Mouse (Mus musculus) liver, postnatal 0 days (tissue): ENCODE measurements around the gene Smc1a. TPM values are rescaled to one million over a fixed set of nuclear protein-coding genes. Genes with fewer than 3 reads are reported as not detected.

Experiments used
- ATAC-seq: fragments of 200-750 bp; cut with Nextera tagmentation; 2 replicates; pipeline ENCODE4 v1.8.0; 2017; ENCODE audit warnings: mild to moderate bottlenecking, moderate library complexity
- DNase-seq: peaks from one replicate; pipeline ENCODE4 v3.0.0-alpha.2; 2016
- H3K27ac ChIP-seq: fragments of 300-500 bp; sonication (generic); 2 replicates; pipeline ENCODE4 v1.5.1; 2014; ENCODE audit warnings: antibody characterized with exemption, moderate library complexity, mild to moderate bottlenecking, low read depth
- H3K27me3 ChIP-seq: fragments of 300-500 bp; sonication (generic); 2 replicates; pipeline ENCODE4 v1.6.1; 2014; ENCODE audit warnings: low read length, control low read depth, mixed read lengths; ENCODE audit not compliant: insufficient read depth
- H3K36me3 ChIP-seq: fragments of 300-500 bp; sonication (generic); replicated peaks from 2 replicates; pipeline ENCODE4 v1.6.1; 2014; ENCODE audit warnings: mild to moderate bottlenecking, control low read depth, low read length, moderate library complexity, mixed read lengths; ENCODE audit not compliant: insufficient read depth
- H3K4me1 ChIP-seq: fragments of 300-500 bp; sonication (generic); 2 replicates; pipeline ENCODE4 v1.6.1; 2014; ENCODE audit warnings: antibody characterized with exemption, mild to moderate bottlenecking, control low read depth; ENCODE audit not compliant: insufficient read depth
- H3K4me2 ChIP-seq: fragments of 300-500 bp; sonication (generic); 2 replicates; pipeline ENCODE4 v1.6.1; 2014; ENCODE audit warnings: low read depth, mild to moderate bottlenecking, low read length, moderate library complexity, mixed read lengths
- H3K4me3 ChIP-seq: fragments of 300-500 bp; sonication (generic); 2 replicates; pipeline ENCODE4 v1.5.1; 2014; ENCODE audit warnings: low read depth, low read length
- H3K9ac ChIP-seq: fragments of 300-500 bp; sonication (generic); replicated peaks from 2 replicates; pipeline ENCODE4 v1.6.1; 2014; ENCODE audit warnings: mild to moderate bottlenecking, moderate library complexity
- H3K9me3 ChIP-seq: fragments of 300-500 bp; sonication (generic); 2 replicates; pipeline ENCODE4 v1.6.1; 2016; ENCODE audit warnings: mild to moderate bottlenecking, control low read depth, low read length, mixed read lengths
- CTCF ChIP-seq: sonication (generic); IDR thresholded peaks from 2 replicates; pipeline ENCODE4 v1.5.1; 2016; ENCODE audit warnings: antibody characterized with exemption, low read depth
- EP300 ChIP-seq: IDR thresholded peaks from 2 replicates; pipeline ENCODE4 v1.6.1; 2016; ENCODE audit warnings: antibody characterized with exemption, low read depth, mild to moderate bottlenecking
- WGBS: fragments of 180-500 bp; shearing (Covaris S2); extraction: QIAGEN DNeasy Blood & Tissue Kit; methylation state at CpG from one replicate; pipeline ENCODE4 v1.1.7; 2014; ENCODE audit not compliant: insufficient replicate concordance; 5-methylcytosine and 5-hydroxymethylcytosine counted together
- polyA plus RNA-seq: library from polyadenylated mRNA; unstranded; fragments of >200 nt; fragmentation: Nextera tagmentation; extraction: Ambion mirVana; gene quantifications from 2 replicates; pipeline ENCODE4 v1.2.1, GENCODE M21; 2015

Gene Smc1a
- 31.3 and 34.0 TPM in 2 replicates for polyA plus RNA-seq

DNA sequence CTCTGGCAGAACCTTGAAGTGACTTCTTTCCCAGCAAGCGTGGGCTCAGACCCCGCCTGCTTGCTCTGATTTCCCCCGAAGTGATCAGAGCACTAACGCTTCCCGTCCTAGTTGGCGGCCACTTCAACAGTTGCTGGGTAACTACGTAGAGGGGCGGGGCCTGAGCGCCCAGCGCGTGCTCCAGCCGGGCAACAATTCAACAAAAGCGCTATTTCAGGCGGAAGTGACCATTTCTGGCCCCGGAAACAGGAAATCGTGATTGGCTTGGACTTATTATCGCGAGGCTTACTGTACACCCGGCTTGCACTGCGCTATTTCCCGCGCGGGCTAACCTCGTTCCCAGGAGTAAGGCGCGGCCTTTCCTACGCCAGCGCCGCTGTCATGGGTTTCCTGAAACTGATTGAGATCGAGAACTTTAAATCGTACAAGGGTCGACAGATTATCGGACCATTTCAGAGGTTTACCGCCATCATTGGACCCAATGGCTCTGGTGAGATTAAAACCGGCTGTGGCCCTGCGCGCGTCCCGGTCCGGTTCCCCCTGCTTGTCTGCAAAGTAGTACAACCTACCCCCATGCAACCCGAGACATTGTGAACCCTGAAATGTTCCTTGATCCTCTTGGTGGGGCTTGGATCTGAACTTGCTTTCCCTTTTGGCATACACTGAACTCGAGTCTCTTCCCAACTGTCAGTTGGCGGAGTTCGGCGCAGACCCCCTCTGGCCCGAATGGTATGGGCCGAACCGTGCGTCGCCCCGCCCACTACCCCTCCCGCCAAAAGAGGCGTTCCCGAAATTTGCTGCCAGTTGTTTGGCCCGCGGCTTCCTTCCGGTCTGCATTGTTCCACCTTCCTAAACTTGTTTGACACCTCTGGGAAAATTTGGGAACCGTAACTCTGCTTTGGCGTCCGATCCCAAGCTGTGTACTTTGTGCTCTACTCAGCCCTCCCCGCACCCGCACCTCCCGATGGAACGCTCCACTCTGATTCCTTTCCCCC lies at the start of gene Smc1a, which contains the start of gene Ribc1:
Gene Smc1a, plus strand, starts transcription at position 278 of the 995 bp plus-strand sequence.
Gene Ribc1, minus strand, starts transcription at position 145 of the 995 bp plus-strand sequence.
- no peaks in the 10 kb centered on the region for H3K27me3 ChIP-seq
- no peaks in the 10 kb centered on the region for H3K36me3 ChIP-seq
- WGBS: 22% methylated on average over 64 of the region's 64 CpGs
- peak within 1 kb of the TSS; percentile 74 for H3K9ac ChIP-seq
- TF ChIP-seq EP300 (peak; percentile 69; the same call in 1 of the 2 replicates), CTCF (no peak)
- peak within 1 kb of the TSS; percentile 62 for H3K4me3 ChIP-seq
- no peaks in the 10 kb centered on the region for H3K4me1 ChIP-seq
- peak within 1 kb of the TSS; percentile 81 for H3K4me2 ChIP-seq
- no peaks in the 10 kb centered on the region for H3K9me3 ChIP-seq
- peak within 1 kb of the TSS; percentile 89 for H3K27ac ChIP-seq
- DNase-seq (peak; percentile 89), ATAC-seq (peak; percentile 96)

DNA sequence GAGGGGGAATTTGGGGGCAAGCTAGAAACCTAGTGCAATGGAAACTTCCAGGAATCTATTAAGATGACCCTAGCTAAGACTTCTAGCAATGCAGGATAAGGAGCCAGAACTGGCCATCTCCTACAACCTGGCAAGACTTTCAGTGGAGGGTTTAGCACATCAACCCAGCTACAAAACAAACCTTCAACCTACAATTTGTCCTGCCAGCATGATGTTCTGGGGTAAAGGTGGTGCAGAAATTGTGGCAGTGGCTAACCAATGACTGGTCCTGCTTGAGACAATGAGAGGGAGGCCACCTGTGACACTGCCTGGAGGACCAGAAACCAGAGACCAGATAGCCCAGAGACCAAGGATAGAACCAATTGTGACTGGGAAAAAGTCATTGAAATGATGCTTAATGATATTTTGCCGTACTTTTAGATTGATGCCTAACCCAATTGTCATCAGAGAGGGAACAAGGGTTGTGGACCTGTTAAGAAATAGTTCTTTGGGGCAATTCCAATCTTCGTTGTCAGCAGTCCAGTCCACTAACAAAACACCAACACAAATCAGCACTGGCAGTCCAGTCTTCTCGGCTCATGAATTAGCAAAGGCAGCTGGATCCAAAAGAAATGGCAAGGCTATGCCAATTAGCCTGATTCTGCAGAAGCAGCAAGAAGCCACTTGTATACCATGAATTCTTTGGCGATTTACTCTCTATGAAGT lies 17.1 kb upstream of the Smc1a start:
- no peak overlapping the region for H3K4me3 ChIP-seq
- H3K4me2 ChIP-seq: no peak overlapping the region
- H3K27ac ChIP-seq: no peak overlapping the region
- no peak for TF ChIP-seq EP300
- no peak for TF ChIP-seq CTCF
- no peaks in the 10 kb centered on the region for H3K9me3 ChIP-seq
- DNase-seq: no peak
- 66% methylated on average over 4 of the region's 4 CpGs for WGBS
- no peaks in the 10 kb centered on the region; the same call in 1 of the 2 replicates for H3K36me3 ChIP-seq
- H3K9ac ChIP-seq: no peak overlapping the region
- 0 out of 2 replicates have a peak, but pooled peaks cover 4% of the 10 kb centered on the region for H3K27me3 ChIP-seq
- no peaks in the 10 kb centered on the region; the same call in none of the 2 replicates for H3K4me1 ChIP-seq
- ATAC-seq: no peak

DNA sequence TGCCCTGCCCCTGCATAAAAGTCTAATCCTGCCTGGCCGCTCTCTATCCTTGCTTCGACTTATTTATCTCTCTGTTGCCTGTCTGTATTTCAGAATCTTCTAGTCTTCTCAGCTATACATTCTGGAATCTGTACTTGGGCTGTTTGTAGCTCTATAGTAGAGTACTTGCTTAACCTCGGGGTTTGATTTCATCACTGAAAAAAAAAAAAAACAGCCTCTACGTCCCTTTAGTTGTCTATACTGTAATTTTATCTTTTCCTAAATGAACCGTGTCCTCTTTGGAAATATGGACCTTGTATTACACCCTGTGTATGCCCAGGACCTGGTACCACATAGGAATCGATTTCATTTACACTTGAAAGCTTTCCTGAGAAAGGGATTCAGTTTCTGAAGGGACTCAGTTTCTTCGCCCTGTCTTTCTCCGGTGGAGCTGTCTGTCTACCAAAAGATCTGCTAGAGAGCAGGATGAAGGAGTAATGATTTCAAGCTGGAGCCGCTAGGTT lies 15.0 kb upstream of the Smc1a start:
- Histone ChIP-seq H3K9me3 (no peaks in the 10 kb centered on the region), H3K4me3 (peak overlapping the region; percentile 57), H3K27me3 (0 out of 2 replicates have a peak, but pooled peaks cover 4% of the 10 kb centered on the region), H3K27ac (peak overlapping the region; percentile 86), H3K4me2 (peak overlapping the region; percentile 79), H3K9ac (peak overlapping the region; percentile 59), H3K36me3 (peaks cover 2% of the 10 kb centered on the region; the same call in 1 of the 2 replicates), H3K4me1 (no peaks in the 10 kb centered on the region; the same call in none of the 2 replicates)
- DNase-seq (no peak), ATAC-seq (peak; percentile 57)
- no peak for TF ChIP-seq CTCF
- no peak for TF ChIP-seq EP300
- WGBS: 20% methylated on average over 9 of the region's 9 CpGs

DNA sequence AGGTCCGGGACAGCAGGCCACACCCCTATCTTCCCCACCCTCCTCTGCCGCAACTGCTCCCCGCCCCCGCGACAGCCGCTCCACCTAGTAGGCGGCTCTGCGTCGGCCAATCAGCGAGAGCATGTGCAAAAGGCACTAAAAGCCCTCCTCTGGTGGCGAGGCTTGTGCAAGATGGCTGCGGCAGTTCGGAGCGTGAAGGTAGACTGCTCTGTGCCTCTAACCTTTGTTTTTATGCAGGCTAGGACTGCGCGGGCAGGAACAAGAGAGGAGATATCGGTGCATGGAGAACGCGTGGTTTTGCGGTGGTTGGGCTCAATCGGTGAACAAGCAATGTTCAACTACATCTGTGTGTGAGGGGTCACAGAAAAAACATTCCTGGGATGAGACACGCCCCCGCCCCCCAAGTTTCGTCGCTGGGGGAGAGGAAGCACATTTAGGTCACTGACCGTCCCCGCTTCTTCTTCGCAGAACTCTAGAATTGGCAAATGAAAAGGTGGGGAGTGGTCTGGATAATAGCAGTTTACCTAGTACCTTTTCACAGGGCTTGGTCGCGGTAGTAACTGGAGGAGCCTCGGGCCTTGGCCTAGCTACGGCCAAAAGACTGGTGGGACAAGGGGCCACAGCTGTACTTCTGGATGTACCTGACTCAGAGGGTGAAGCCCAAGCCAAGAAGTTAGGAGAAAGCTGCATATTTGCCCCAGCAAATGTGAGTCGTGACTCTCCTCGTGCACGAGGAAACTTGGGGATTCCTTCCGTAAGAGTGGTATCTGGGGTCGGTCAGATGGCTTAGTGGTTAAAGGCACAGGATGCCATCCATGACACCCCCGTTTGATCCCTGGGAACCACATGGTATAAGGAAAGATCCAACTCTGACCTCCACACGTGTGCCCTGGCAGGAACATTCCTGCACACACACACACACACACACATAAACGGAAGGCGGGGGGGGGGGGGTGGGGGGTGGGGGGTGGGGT lies 14.2 kb upstream of the Smc1a start, which contains the start of gene Hsd17b10:
Gene Hsd17b10, plus strand, starts transcription at position 109 of the 974 bp plus-strand sequence.
- H3K27ac ChIP-seq: peak within 1 kb of the TSS; percentile 86
- H3K9me3 ChIP-seq: no peaks in the 10 kb centered on the region
- peak within 1 kb of the TSS; percentile 59 for H3K9ac ChIP-seq
- TF ChIP-seq CTCF: peak; percentile 33
- no peak for TF ChIP-seq EP300
- H3K4me2 ChIP-seq: peak within 1 kb of the TSS; percentile 79
- DNase-seq: peak; percentile 88
- 0 out of 2 replicates have a peak, but pooled peaks cover 4% of the 10 kb centered on the region for H3K27me3 ChIP-seq
- H3K36me3 ChIP-seq: peaks cover 2% of the 10 kb centered on the region; the same call in 1 of the 2 replicates
- H3K4me1 ChIP-seq: no peaks in the 10 kb centered on the region; the same call in none of the 2 replicates
- ATAC-seq: peak; percentile 97
- H3K4me3 ChIP-seq: peak within 1 kb of the TSS; percentile 57
- 23% methylated on average over 38 of the region's 41 CpGs for WGBS

DNA sequence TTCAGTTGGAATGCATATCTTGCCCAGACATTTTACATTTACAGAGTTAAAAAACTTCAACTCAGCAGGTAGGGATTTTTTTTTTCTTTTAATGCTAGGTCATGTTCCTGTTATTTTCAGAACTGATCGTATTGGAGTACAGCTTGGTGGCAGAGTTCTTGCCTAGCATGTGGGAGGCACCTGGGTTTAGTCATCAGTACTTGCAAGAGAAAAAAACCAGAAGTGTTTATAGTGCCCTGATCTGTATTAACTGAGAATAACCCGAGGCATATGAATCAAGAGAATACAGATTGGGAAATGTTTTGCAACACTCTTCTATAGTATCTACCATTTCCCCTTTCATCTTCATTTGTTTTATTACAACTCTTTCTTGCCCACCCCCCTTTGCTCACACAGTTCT lies 13.4 kb upstream of the Smc1a start:
- H3K4me2 ChIP-seq: peak overlapping the region; percentile 79
- no peaks in the 10 kb centered on the region for H3K9me3 ChIP-seq
- H3K9ac ChIP-seq: no peak overlapping the region
- H3K27ac ChIP-seq: no peak overlapping the region
- H3K4me1 ChIP-seq: no peaks in the 10 kb centered on the region; the same call in none of the 2 replicates
- no peak overlapping the region for H3K4me3 ChIP-seq
- no peak for TF ChIP-seq EP300
- TF ChIP-seq CTCF: no peak
- H3K36me3 ChIP-seq: peaks cover 2% of the 10 kb centered on the region; the same call in 1 of the 2 replicates
- 51% methylated on average over 2 of the region's 2 CpGs for WGBS
- no peak for ATAC-seq
- DNase-seq: no peak
- 0 out of 2 replicates have a peak, but pooled peaks cover 4% of the 10 kb centered on the region for H3K27me3 ChIP-seq
